Mouse (Mus musculus) MEL (cell line): ENCODE data around the gene Kdm5b.
A peak's percentile ranks its signal among the peaks of the same experiment; 100 is the strongest.

Experiments
- CHD2 ChIP-seq: IDR thresholded peaks from 2 replicates; pipeline ENCODE4 v1.6.1; 2011; ENCODE audit warnings: low read length, improper control_type of control experiment
- CTCF ChIP-seq, 3 experiments: IDR thresholded peaks in 2 of 3; conservative IDR thresholded peaks in 1 of 3; 2 replicates each; pipeline ENCODE4 v1.5.1; 2011 to 2012; ENCODE audit warnings: low read length in 3 of 3, low read depth in 2 of 3, mild to moderate bottlenecking in 2 of 3, improper control_type of control experiment in 1 of 3, inconsistent platforms in 1 of 3, mixed read lengths in 1 of 3, moderate library complexity in 1 of 3; ENCODE audit not compliant: control insufficient read depth in 1 of 3, insufficient read depth in 1 of 3, poor library complexity in 1 of 3, severe bottlenecking in 1 of 3
- E2F4 ChIP-seq: IDR thresholded peaks from 2 replicates; pipeline ENCODE4 v1.6.1; 2011; ENCODE audit warnings: low read depth, low read length, improper control_type of control experiment, borderline replicate concordance
- ELF1 ChIP-seq: IDR thresholded peaks from 2 replicates; pipeline ENCODE4 v1.6.1; 2014; ENCODE audit warnings: low read depth, mild to moderate bottlenecking, inconsistent platforms, low read length, improper control_type of control experiment, moderate library complexity
- HCFC1 ChIP-seq: IDR thresholded peaks from 2 replicates; pipeline ENCODE4 v1.6.1; 2012; ENCODE audit warnings: low read depth, mild to moderate bottlenecking, inconsistent platforms, low read length, improper control_type of control experiment, moderate library complexity
- MAX ChIP-seq: IDR thresholded peaks from 2 replicates; pipeline ENCODE4 v1.6.1; 2011; ENCODE audit warnings: low read length, improper control_type of control experiment
- MEF2A ChIP-seq: IDR thresholded peaks from 2 replicates; pipeline ENCODE4 v1.6.1; 2014; ENCODE audit warnings: low read depth, mild to moderate bottlenecking, inconsistent platforms, low read length, improper control_type of control experiment; ENCODE audit not compliant: poor library complexity, insufficient replicate concordance, severe bottlenecking; ENCODE audit errors: extremely low read depth
- POLR2A ChIP-seq, 2 experiments: IDR thresholded peaks; 2 replicates each; pipeline ENCODE4 v1.6.1; 2011 to 2012; ENCODE audit warnings: low read length in 2 of 2, mild to moderate bottlenecking in 2 of 2, control low read depth in 1 of 2, improper control_type of control experiment in 1 of 2, low read depth in 1 of 2, moderate library complexity in 1 of 2; ENCODE audit not compliant: control insufficient read depth in 1 of 2, insufficient read depth in 1 of 2, poor library complexity in 1 of 2
- RCOR1 ChIP-seq: IDR thresholded peaks from 2 replicates; pipeline ENCODE4 v1.6.1; 2012; ENCODE audit warnings: low read depth, mild to moderate bottlenecking, inconsistent platforms, low read length, improper control_type of control experiment
- TCF12 ChIP-seq: IDR thresholded peaks from 2 replicates; pipeline ENCODE4 v1.6.1; 2014; ENCODE audit warnings: low read depth, mild to moderate bottlenecking, inconsistent platforms, low read length, improper control_type of control experiment, moderate library complexity
- UBTF ChIP-seq: IDR thresholded peaks from 2 replicates; pipeline ENCODE4 v1.6.1; 2012; ENCODE audit warnings: low read depth, mild to moderate bottlenecking, inconsistent platforms, low read length, improper control_type of control experiment, moderate library complexity, borderline replicate concordance; ENCODE audit not compliant: insufficient read depth
- USF2 ChIP-seq, 2 experiments: IDR thresholded peaks; 2 replicates each; pipeline ENCODE4 v1.6.1; 2011 to 2012; ENCODE audit warnings: improper control_type of control experiment in 2 of 2, low read length in 2 of 2, borderline replicate concordance in 1 of 2, inconsistent platforms in 1 of 2, low read depth in 1 of 2, mild to moderate bottlenecking in 1 of 2; ENCODE audit not compliant: insufficient read depth in 1 of 2
- ZC3H11A ChIP-seq: IDR thresholded peaks from 2 replicates; pipeline ENCODE4 v1.6.1; 2012; ENCODE audit warnings: low read depth, mild to moderate bottlenecking, inconsistent platforms, low read length, improper control_type of control experiment
- ZKSCAN1 ChIP-seq: IDR thresholded peaks from 2 replicates; pipeline ENCODE4 v1.6.1; 2012; ENCODE audit warnings: low read depth, mild to moderate bottlenecking, inconsistent platforms, low read length, improper control_type of control experiment, moderate library complexity

GRCm38 (mm10) chr1:134526752-134527151 lies 33.2 kb upstream of the Kdm5b start:
- TF ChIP-seq ZKSCAN1 (no peak), CTCF (IDR thresholded peaks at IDR 0.05 in 2 of 3, conservative IDR thresholded peaks at IDR 0.05 in 1 of 3; ENCODE audit: control insufficient read depth in 1 of 3, insufficient read depth in 1 of 3, low read depth in 2 of 3, low read length in 3 of 3, poor library complexity in 1 of 3, severe bottlenecking in 1 of 3) (no peak), UBTF (no peak), USF2 (IDR thresholded peaks at IDR 0.05; ENCODE audit: borderline replicate concordance in 1 of 2, insufficient read depth in 1 of 2, low read depth in 1 of 2, low read length in 2 of 2) (no peak), HCFC1 (0 out of 2 replicates have a peak, but pooled peaks have one; percentile 44), ELF1 (peak; percentile 57; the same call in 1 of the 2 replicates), TCF12 (peak; percentile 98), E2F4 (no peak), CHD2 (no peak), POLR2A (IDR thresholded peaks at IDR 0.05; ENCODE audit: control insufficient read depth in 1 of 2, insufficient read depth in 1 of 2, low read depth in 1 of 2, low read length in 2 of 2, poor library complexity in 1 of 2) (no peak), MEF2A (0 out of 2 replicates have a peak, but pooled peaks have one; percentile 37), RCOR1 (peak; percentile 76), ZC3H11A (0 out of 2 replicates have a peak, but pooled peaks have one; percentile 5), MAX (peak; percentile 48; the same call in 1 of the 2 replicates)
